Mouse (Mus musculus): ENCODE results near the gene Extl2.

- TF ChIP-seq CTCF (conservative IDR thresholded peaks at IDR 0.05; ENCODE audit: insufficient read depth, insufficient read length, low read depth, low read length) (no peak), POLR2A (IDR thresholded peaks at IDR 0.05; ENCODE audit: low read depth, low read length) (no peak)
Measured at GRCm38 (mm10) chr3:116060320-116060719, 53.1 kb downstream of the Extl2 start.

Data from kidney, adult 2 months (tissue).